Mouse (Mus musculus) erythroblast, embryonic 14.5 days (primary cell): ENCODE data around the gene Atg9b. TPM values are rescaled to one million over a fixed set of nuclear protein-coding genes. Genes with fewer than 3 reads are reported as not detected.

Source experiments
- H3K27me3 ChIP-seq: 2 replicates; pipeline ENCODE4 v1.6.1; 2012; ENCODE audit warnings: inconsistent platforms; ENCODE audit not compliant: control insufficient read depth
- H3K36me3 ChIP-seq: 2 replicates; pipeline ENCODE4 v1.6.1; 2012; ENCODE audit warnings: mild to moderate bottlenecking, inconsistent platforms; ENCODE audit not compliant: control insufficient read depth
- H3K4me1 ChIP-seq: 2 replicates; pipeline ENCODE4 v1.6.1; 2012; ENCODE audit warnings: inconsistent platforms; ENCODE audit not compliant: control insufficient read depth
- H3K4me3 ChIP-seq: replicated peaks from 2 replicates; pipeline ENCODE3; 2012; ENCODE audit warnings: moderate library complexity, mild to moderate bottlenecking, inconsistent platforms
- H3K9me3 ChIP-seq: 2 replicates; pipeline ENCODE4 v1.6.1; 2012; ENCODE audit warnings: low read length, inconsistent platforms, mixed read lengths; ENCODE audit not compliant: control insufficient read depth
- GATA1 ChIP-seq: IDR thresholded peaks from 2 replicates; pipeline ENCODE4 v1.6.1; 2012; ENCODE audit warnings: low read length, inconsistent platforms, mixed read lengths
- TAL1 ChIP-seq: IDR thresholded peaks from 3 replicates; pipeline ENCODE4 v1.6.1; 2012; ENCODE audit warnings: low read length, inconsistent platforms, mixed read lengths
- polyA plus RNA-seq: library from polyadenylated mRNA; stranded (reverse); fragments of >175 nt; gene quantifications from 2 replicates; pipeline ENCODE4 v1.2.3, GENCODE M21; 2012

Gene Atg9b
- polyA plus RNA-seq, 1 experiment, result 0.02 TPM

- H3K4me3 ChIP-seq, result no peak overlapping the region
- no peaks in the 10 kb centered on the region for H3K36me3 ChIP-seq
- no peaks in the 10 kb centered on the region for H3K27me3 ChIP-seq
- H3K9me3 ChIP-seq, result no peaks in the 10 kb centered on the region
- TF ChIP-seq GATA1 (no peak), TAL1 (no peak)
- H3K4me1 ChIP-seq, result no peaks in the 10 kb centered on the region
Measured at GRCm38 (mm10) chr5:24337366-24337765, 54.6 kb downstream of the Atg9b start.

- no peaks in the 10 kb centered on the region for H3K9me3 ChIP-seq
- TF ChIP-seq TAL1 (no peak), GATA1 (no peak)
- no peaks in the 10 kb centered on the region for H3K27me3 ChIP-seq
- H3K4me1 ChIP-seq, result no peaks in the 10 kb centered on the region
- no peak overlapping the region for H3K4me3 ChIP-seq
- no peaks in the 10 kb centered on the region for H3K36me3 ChIP-seq
Measured at GRCm38 (mm10) chr5:24335888-24336511, 55.9 kb downstream of the Atg9b start.

- Histone ChIP-seq H3K4me1 (no peaks in the 10 kb centered on the region), H3K27me3 (peaks cover 6% of the 10 kb centered on the region), H3K4me3 (no peak overlapping the region), H3K9me3 (no peaks in the 10 kb centered on the region), H3K36me3 (no peaks in the 10 kb centered on the region)
- TF ChIP-seq GATA1 (no peak), TAL1 (no peak)
Measured at GRCm38 (mm10) chr5:24334749-24335148, 57.2 kb downstream of the Atg9b start.

Other genes starting within 250 kb of the Atg9b start
- gene Nupl2, start 227.2 kb downstream of the Atg9b start, polyA plus RNA-seq, result 0.16 and 0.42 TPM in 2 replicates
- 0.08 TPM in 1 of 2 replicates, not detected in the other for gene Kcnh2, start 40.5 kb downstream of the Atg9b start, polyA plus RNA-seq
- gene Nos3, start 27.3 kb downstream of the Atg9b start, polyA plus RNA-seq, result 0.02 and 0.03 TPM in 2 replicates
- gene Abcb8, start 1.5 kb upstream of the Atg9b start, polyA plus RNA-seq, result 1.7 and 2.2 TPM in 2 replicates
- gene Asic3, start 21.2 kb upstream of the Atg9b start, polyA plus RNA-seq, result not detected in 2 replicates
- 0.40 and 0.67 TPM in 2 replicates for gene Cdk5, start 31.4 kb upstream of the Atg9b start, polyA plus RNA-seq
- 1.1 and 2.5 TPM in 2 replicates for gene Slc4a2, start 31.7 kb upstream of the Atg9b start, polyA plus RNA-seq
- 33.0 and 33.8 TPM in 2 replicates for gene Fastk, start 53.1 kb upstream of the Atg9b start, polyA plus RNA-seq
- gene Tmub1, start 55.7 kb upstream of the Atg9b start, polyA plus RNA-seq, result 2.3 and 2.8 TPM in 2 replicates
- 17.2 and 18.9 TPM in 2 replicates for gene Agap3, start 60.0 kb upstream of the Atg9b start, polyA plus RNA-seq
- gene Gbx1, start 135.1 kb upstream of the Atg9b start, polyA plus RNA-seq, result not detected in 2 replicates
- gene Asb10, start 148.8 kb upstream of the Atg9b start, polyA plus RNA-seq, result not detected in 2 replicates
- gene 4931409K22Rik, start 164.7 kb upstream of the Atg9b start, polyA plus RNA-seq, result not detected in 2 replicates
- 4.3 and 5.3 TPM in 2 replicates for gene Abcf2, start 185.3 kb upstream of the Atg9b start, polyA plus RNA-seq
- gene Chpf2, start 194.6 kb upstream of the Atg9b start, polyA plus RNA-seq, result 0.75 and 0.89 TPM in 2 replicates
- gene Smarcd3, start 232.3 kb upstream of the Atg9b start, polyA plus RNA-seq, result not detected in 2 replicates